Mouse (Mus musculus): ENCODE measurements around the gene Sgcd.

DNA sequence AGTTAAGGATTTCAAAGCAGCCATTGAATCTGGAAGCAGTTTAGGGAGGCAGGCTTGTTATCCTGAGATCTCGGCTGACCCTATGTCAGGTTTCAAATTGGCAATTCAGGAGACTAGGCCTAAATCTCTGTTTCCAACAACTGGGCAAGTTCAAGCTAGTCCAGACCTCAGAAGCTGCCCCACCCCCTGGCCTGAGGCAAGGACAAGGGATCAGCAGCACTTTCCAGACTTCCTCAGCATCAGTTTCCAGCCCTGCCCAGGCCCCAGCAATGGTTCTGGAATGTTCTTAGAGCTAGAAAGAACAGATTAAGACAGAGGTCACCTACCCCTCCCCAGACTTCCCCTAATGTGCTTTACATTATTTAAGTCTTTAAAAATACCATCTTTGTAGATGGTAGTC, 1142.1 kb downstream of the Sgcd start:
- TF ChIP-seq CTCF (IDR thresholded peaks at IDR 0.05; ENCODE audit: control insufficient read depth, insufficient read depth, low read length) (no peak), POLR2A (IDR thresholded peaks at IDR 0.05; ENCODE audit: borderline replicate concordance, control insufficient read depth, low read depth, low read length) (no peak)
